Mouse (Mus musculus) liver, embryonic 11.5 days (tissue): ENCODE results near the gene Apol6. TPM values are rescaled to one million over a fixed set of nuclear protein-coding genes. Genes with fewer than 3 reads are reported as not detected.

Experiments
- ATAC-seq: fragments of 200-750 bp; cut with Nextera tagmentation; replicated peaks from 2 replicates; pipeline ENCODE4 v1.8.0; 2017; ENCODE audit warnings: moderate number of reproducible peaks, mild to moderate bottlenecking, moderate TSS enrichment, moderate library complexity; ENCODE audit not compliant: low FRiP score
- DNase-seq: peaks from one replicate; pipeline ENCODE4 v3.0.0-alpha.2; 2017; ENCODE audit warnings: low spot score
- H3K27ac ChIP-seq: fragments of 300-500 bp; sonication (generic); 2 replicates; pipeline ENCODE4 v1.5.1; 2014; ENCODE audit warnings: mild to moderate bottlenecking, low read depth, low read length, control low read depth
- H3K27me3 ChIP-seq: fragments of 300-500 bp; sonication (generic); replicated peaks from 2 replicates; pipeline ENCODE4 v1.6.1; 2014; ENCODE audit warnings: low read length, mixed read lengths; ENCODE audit not compliant: control insufficient read depth, insufficient read depth
- H3K36me3 ChIP-seq: fragments of 300-500 bp; sonication (generic); 2 replicates; pipeline ENCODE4 v1.6.1; 2014; ENCODE audit warnings: mild to moderate bottlenecking, low read length, moderate library complexity, mixed read lengths; ENCODE audit not compliant: control insufficient read depth, insufficient read depth
- H3K4me1 ChIP-seq: fragments of 300-500 bp; sonication (generic); replicated peaks from 2 replicates; pipeline ENCODE4 v1.6.1; 2014; ENCODE audit warnings: low read length, mixed read lengths; ENCODE audit not compliant: control insufficient read depth, insufficient read depth
- H3K4me2 ChIP-seq: fragments of 300-500 bp; sonication (generic); 2 replicates; pipeline ENCODE4 v1.6.1; 2014; ENCODE audit warnings: mild to moderate bottlenecking, control low read depth, moderate library complexity
- H3K4me3 ChIP-seq: fragments of 300-500 bp; sonication (generic); 2 replicates; pipeline ENCODE4 v1.5.1; 2014; ENCODE audit warnings: low read depth, low read length, control low read depth
- H3K9ac ChIP-seq: fragments of 300-500 bp; sonication (generic); 2 replicates; pipeline ENCODE4 v1.6.1; 2014; ENCODE audit warnings: low read depth, low read length, control low read depth
- H3K9me3 ChIP-seq: fragments of 300-500 bp; sonication (generic); 2 replicates; pipeline ENCODE4 v1.6.1; 2016; ENCODE audit warnings: low read length, inconsistent platforms, mixed read lengths; ENCODE audit not compliant: control insufficient read depth
- WGBS: fragments of 180-500 bp; shearing (Covaris S2); extraction: QIAGEN DNeasy Blood & Tissue Kit; methylation state at CpG from one replicate; pipeline ENCODE4 v1.1.7; 2014; 5-methylcytosine and 5-hydroxymethylcytosine counted together
- polyA plus RNA-seq: library from polyadenylated mRNA; unstranded; fragments of >200 nt; fragmentation: Nextera tagmentation; extraction: Ambion mirVana; gene quantifications from 2 replicates; pipeline ENCODE4 v1.2.1, GENCODE M21; 2014

Gene Apol6
- polyA plus RNA-seq, 1 experiment from 2014 or later, result not detected

GRCm38 (mm10) chr15:77095216-77095615, 50.7 kb downstream of the Apol6 start:
- no peaks in the 10 kb centered on the region for H3K4me1 ChIP-seq
- peaks cover 2% of the 10 kb centered on the region for H3K36me3 ChIP-seq

GRCm38 (mm10) chr15:77097358-77097757, 52.8 kb downstream of the Apol6 start:
- Histone ChIP-seq H3K27me3 (no peaks in the 10 kb centered on the region), H3K9ac (no peak overlapping the region), H3K4me3 (no peak overlapping the region), H3K36me3 (peaks cover 9% of the 10 kb centered on the region), H3K4me1 (no peaks in the 10 kb centered on the region), H3K27ac (no peak overlapping the region), H3K4me2 (no peak overlapping the region), H3K9me3 (no peaks in the 10 kb centered on the region)
- no peak for ATAC-seq
- DNase-seq, result no peak
- WGBS, result 84% methylated on average over 6 of the region's 6 CpGs

More at GRCm38 (mm10) chr15:77095216-77095615, 50.7 kb downstream of the Apol6 start:
- H3K27ac ChIP-seq, result no peak overlapping the region
- WGBS, result 90% methylated on average over 1 of the region's 1 CpGs
- H3K27me3 ChIP-seq, result no peaks in the 10 kb centered on the region
- H3K4me3 ChIP-seq, result no peak overlapping the region
- no peaks in the 10 kb centered on the region for H3K9me3 ChIP-seq
- ATAC-seq (no peak), DNase-seq (no peak)
- H3K9ac ChIP-seq, result no peak overlapping the region
- H3K4me2 ChIP-seq, result no peak overlapping the region

- ATAC-seq, result no peak
Observed at GRCm38 (mm10) chr15:77099756-77100155, 55.2 kb downstream of the Apol6 start.

GRCm38 (mm10) chr15:77102685-77103084, 58.2 kb downstream of the Apol6 start:
- H3K36me3 ChIP-seq, result peaks cover 10% of the 10 kb centered on the region
- H3K27ac ChIP-seq, result no peak overlapping the region
- H3K4me3 ChIP-seq, result no peak overlapping the region
- no peak for ATAC-seq
- no peak for DNase-seq
- H3K27me3 ChIP-seq, result no peaks in the 10 kb centered on the region
- H3K9me3 ChIP-seq, result no peaks in the 10 kb centered on the region
- H3K4me1 ChIP-seq, result no peaks in the 10 kb centered on the region
- 77% methylated on average over 5 of the region's 5 CpGs for WGBS
- no peak overlapping the region for H3K4me2 ChIP-seq
- H3K9ac ChIP-seq, result no peak overlapping the region

More at GRCm38 (mm10) chr15:77099756-77100155, 55.2 kb downstream of the Apol6 start:
- peaks cover 10% of the 10 kb centered on the region for H3K36me3 ChIP-seq
- H3K4me2 ChIP-seq, result no peak overlapping the region
- no peaks in the 10 kb centered on the region for H3K9me3 ChIP-seq
- no peak for DNase-seq
- no peak overlapping the region for H3K9ac ChIP-seq
- no peak overlapping the region for H3K4me3 ChIP-seq
- H3K4me1 ChIP-seq, result no peaks in the 10 kb centered on the region
- WGBS, result 70% methylated on average over 3 of the region's 3 CpGs
- H3K27ac ChIP-seq, result no peak overlapping the region
- no peaks in the 10 kb centered on the region for H3K27me3 ChIP-seq

- Histone ChIP-seq H3K4me3 (no peak overlapping the region), H3K4me1 (no peaks in the 10 kb centered on the region), H3K9me3 (no peaks in the 10 kb centered on the region), H3K4me2 (no peak overlapping the region), H3K9ac (no peak overlapping the region), H3K27me3 (no peaks in the 10 kb centered on the region), H3K36me3 (peaks cover 10% of the 10 kb centered on the region), H3K27ac (no peak overlapping the region)
- ATAC-seq, result no peak
- DNase-seq, result no peak
- WGBS, result 85% methylated on average over 10 of the region's 10 CpGs
Observed at GRCm38 (mm10) chr15:77104349-77105158, 60.0 kb downstream of the Apol6 start.

- H3K4me2 ChIP-seq, result no peak overlapping the region
- DNase-seq (no peak), ATAC-seq (no peak)
- WGBS, result 83% methylated on average over 10 of the region's 10 CpGs
- H3K9me3 ChIP-seq, result no peaks in the 10 kb centered on the region
- peaks cover 10% of the 10 kb centered on the region for H3K36me3 ChIP-seq
- no peak overlapping the region for H3K27ac ChIP-seq
- no peaks in the 10 kb centered on the region for H3K27me3 ChIP-seq
- no peak overlapping the region for H3K4me3 ChIP-seq
- H3K9ac ChIP-seq, result no peak overlapping the region
- H3K4me1 ChIP-seq, result no peaks in the 10 kb centered on the region
Observed at GRCm38 (mm10) chr15:77105273-77105672, 60.7 kb downstream of the Apol6 start.

Other genes starting within 250 kb of the Apol6 start
- gene Zfp251, start 173.3 kb upstream of the Apol6 start, polyA plus RNA-seq, result 18.2 and 18.5 TPM in 2 replicates
- 10.7 and 10.9 TPM in 2 replicates for gene Zfp7, start 165.5 kb upstream of the Apol6 start, polyA plus RNA-seq
- gene Gm49527, start 165.4 kb upstream of the Apol6 start, polyA plus RNA-seq, result not detected in 2 replicates
- gene Zfp647, start 119.3 kb upstream of the Apol6 start, polyA plus RNA-seq, result 7.3 and 7.8 TPM in 2 replicates
- gene 1110038F14Rik, start 96.2 kb upstream of the Apol6 start, polyA plus RNA-seq, result 58.5 and 64.9 TPM in 2 replicates
- 0.29 and 0.56 TPM in 2 replicates for gene Mb, start 5.9 kb downstream of the Apol6 start, polyA plus RNA-seq